Mouse (Mus musculus): ENCODE data around the gene Gatad2a.

Gatad2a gene

DNA sequence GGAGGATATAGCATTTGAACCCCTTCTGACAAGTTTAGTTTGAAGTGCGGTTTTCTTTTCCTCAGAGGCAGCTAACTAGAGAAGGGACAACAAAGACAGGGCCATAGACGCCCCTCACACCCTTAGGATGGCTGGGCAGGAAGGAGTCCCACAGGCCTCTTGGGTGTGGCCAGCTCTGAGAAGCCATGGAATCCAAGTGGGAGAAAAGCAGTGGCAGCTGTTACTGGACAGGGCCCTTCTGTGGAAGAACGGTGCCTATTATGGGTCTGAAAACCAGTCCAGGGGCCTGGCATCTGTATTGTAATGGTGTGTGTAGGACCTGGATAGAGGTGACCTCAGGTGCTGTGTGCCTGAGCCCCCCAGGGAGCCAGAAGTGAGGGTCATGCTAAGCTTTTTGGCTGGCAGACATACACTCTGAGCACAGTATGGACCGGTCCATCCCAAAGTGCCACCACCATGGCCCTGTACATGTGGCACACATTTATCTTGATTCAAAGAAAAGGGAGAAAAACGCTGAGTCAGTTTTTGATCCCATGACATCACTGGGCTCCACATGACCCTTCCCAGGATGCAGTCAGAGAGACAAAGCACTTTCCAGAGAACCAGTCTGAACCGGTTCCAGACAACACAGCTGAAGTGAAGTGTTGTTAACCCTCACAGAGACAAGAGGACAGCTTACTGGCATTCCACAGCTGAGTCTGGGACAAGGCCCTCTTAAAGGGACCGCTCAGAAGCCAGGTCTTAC is 60.0 kb downstream of the Gatad2a start:
- DNase-seq (ENCODE audit: low spot score in 2 of 2): no peak

DNA sequence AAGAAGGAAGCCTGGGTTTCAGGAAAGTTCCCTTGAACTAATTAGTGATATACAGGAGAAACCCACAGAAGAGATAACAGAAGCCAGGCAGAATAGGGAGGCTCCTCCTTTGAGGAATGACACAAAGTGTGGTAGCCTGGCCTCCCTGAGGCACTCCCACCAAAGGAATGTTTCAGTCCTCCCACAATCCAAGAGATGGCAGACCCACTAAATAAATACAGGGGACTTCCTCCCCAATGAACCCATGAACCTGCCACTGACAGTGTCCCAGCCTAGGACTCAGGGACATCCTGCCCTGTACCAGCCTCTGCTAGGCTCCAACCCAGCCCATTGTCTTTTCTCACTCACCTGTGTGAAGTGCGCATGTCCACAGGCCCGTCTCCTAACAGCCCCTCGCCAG is 60.8 kb downstream of the Gatad2a start:
- no peak for DNase-seq (ENCODE audit: low spot score in 2 of 2)

DNA sequence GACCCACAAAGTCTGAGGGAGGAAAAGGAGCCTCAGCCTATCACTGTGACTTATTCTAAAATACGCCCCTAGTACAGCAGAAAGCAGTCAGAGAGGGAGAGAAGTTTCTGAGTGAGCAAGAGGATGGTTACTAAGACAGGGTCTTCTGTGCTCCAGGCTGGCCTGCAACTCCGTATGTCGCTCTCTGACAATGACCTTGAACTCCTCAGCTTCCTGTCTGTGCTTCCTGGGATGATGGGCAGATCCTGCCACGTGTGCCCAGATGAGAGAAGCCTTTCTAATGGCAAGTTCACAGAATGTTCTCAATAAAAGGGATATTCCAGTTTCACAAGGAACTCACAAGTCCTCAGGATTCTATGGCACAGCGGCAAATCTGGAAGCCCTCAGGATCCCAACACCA is 61.6 kb downstream of the Gatad2a start:
- no peak for DNase-seq (ENCODE audit: low spot score in 2 of 2)

DNA sequence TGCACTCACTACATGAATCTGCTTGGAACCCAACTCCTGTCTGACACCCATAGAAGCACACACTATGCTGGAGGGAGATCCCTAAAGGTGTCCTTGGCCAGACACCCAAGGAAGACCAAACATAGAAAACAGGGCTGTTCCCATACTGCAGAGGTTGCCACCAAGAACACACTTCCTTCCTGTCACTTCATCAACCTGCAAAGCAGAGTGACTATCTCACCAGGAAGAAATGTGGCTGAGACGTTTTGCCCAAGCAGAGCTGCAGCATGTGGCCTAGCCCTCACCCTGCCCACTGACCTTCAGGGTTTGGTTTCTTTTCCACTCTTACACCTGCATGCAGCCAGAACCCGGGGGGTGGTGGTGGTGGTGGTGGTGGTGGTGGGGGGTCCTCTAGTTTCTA is 62.4 kb downstream of the Gatad2a start:
- no peak for DNase-seq (ENCODE audit: low spot score in 2 of 2)

DNA sequence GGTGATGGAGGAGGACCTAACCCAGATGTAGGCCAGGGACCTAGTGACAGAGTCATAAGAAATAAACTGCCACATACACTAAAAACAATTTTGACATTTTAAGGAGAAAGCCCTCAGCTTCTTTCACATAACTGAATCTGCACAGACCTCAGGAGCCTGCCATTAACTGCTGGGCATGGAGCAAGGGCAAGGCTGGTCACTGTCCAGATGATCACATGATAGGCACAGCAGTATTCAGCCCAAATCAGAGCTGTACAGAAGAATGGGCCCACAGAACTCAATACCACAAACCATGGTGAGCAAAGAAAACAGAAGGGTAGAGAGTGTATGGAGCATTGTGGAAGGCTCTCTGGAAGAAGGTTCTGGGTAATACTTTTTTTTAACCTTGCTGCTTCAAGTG is 69.3 kb downstream of the Gatad2a start:
- no peak for DNase-seq (ENCODE audit: low spot score in 2 of 2)

DNA sequence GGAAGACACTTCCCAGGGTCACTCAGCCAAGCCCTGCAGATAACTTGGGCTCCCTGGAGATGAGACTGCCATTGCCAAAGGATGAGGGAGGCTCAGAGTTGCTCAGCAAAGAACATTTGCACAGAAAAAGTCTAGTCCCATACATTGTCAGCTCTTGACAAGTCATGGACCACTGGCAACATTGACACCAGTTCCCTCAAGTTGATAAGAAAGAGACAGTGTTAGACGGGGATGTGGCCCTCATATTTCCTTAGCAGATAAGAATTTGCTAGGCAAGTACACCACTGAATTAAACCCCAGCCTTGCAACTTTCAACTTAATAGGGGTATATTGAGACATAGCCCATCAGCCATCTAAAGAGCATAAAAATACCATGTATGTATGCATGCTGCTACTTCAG is 72.2 kb downstream of the Gatad2a start:
- DNase-seq (ENCODE audit: low spot score in 2 of 2): no peak

DNA sequence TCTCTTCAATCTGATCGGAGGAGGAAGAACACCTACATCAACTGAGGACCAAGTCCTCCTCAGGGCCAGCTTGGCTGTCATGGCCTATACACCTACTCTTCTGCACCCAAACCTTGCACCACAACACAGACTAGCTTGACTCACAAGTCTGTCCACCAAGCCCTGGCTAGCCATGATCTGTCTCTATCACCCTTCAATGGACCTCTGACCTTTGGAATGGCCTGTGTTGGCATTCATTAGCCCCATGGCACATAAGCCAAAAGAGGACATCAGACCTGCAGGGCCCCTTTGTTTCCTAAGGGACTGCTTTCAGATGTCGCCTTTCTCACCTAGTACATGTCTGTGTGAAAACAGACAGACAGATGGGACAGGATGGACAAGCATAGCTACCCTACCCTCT is 75.0 kb downstream of the Gatad2a start:
- DNase-seq (ENCODE audit: low spot score in 2 of 2): no peak

DNA sequence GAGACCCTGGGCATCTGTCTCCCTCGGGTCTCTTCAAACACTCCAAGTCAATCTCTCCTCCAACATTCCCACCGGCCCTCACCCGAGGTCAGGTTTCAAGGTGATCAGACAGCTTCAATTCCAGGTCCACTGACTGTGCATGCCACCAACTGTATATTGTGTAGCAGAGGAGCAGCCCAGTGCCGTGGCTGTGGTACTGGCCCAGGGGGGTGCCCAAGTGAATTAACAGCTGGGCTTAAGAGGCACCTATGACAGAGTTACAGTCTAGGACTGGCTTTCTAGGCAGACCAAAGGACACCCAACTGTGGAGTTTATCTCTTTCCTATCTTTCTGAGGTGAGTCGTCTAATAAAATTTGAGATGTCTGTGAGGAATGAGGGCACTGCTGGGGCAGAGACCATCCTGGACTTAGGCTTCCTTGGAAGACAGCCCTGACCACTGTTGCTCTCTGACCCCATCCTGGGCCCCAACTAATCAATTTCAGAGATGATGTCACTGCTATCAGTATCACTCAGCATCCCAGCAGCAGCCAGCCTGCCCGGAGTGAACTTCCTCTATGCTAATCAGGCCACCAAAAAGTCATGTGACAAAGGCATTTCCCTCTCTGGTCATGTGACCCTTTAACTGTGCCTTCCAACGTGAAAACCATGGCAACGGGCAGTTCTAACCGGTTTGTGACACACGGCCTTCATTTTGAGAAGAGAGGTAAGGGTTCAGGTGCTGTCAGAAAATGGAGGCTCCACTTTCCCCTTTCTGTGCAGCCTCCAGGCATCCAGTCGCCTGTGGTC is 76.1 kb downstream of the Gatad2a start:
- no peak for DNase-seq (ENCODE audit: low spot score in 2 of 2)

DNA sequence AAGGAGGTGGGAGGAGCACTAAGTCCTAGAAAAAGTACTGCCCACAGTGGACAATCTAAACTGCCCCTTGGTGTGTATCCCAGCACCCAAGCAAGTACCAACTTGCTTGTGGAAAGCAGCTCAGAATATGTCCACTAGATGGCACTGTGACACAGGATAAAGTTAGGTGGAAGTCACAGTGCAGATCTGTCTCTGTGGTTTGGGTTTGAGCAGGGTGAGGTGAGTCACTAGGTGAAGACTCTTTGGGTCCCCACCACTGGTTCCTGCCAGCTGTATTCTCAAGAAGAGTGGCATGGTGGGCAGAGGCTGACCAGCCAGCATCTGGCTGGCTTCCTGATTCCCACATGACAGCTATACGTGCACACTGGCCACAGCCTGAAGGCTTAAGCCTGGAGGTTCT is 77.2 kb downstream of the Gatad2a start:
- peak; percentile 81 to 89 for DNase-seq (ENCODE audit: low spot score in 2 of 2)

DNA sequence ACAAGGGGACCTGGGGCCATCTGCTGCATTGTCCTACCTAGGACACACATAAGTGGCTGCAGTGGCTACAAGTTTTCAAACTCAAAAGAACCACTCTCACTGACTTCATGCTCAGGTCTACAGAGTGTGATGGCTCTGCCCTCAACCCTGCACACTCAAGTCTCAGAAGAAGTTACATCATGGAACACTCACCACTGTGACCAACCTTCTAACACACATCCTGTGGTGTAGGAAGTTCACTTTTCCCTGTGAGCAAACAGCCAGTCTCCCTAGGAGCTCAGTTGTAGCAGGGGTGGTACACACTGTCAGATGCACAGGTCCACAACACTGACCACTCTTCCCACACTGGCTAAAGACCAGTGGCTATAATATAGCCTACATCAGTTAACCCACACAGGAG is 77.7 kb downstream of the Gatad2a start:
- DNase-seq (ENCODE audit: low spot score in 2 of 2): no peak

DNA sequence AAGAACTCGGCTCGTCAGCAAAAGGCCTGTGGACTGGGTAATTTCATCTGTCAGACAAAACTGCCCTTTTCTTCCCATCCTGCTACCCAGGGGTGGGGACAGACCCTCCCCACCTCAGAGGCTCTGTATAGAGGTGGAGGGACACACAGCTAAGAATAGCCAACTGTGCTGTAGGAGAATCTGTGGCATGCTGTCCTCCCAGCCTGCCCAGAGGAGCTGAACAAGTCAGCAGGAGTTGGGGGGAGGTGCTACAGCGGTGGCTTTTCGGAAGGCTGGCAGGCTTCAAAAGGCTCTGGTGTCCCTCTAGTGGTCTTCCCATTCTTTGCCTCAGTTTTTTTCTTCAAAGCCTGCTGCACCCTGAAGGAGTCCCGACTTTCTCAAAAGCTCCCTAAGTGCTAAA is 80.4 kb downstream of the Gatad2a start:
- DNase-seq (ENCODE audit: low spot score in 2 of 2): peak in 1 of 2 experiments; percentile 48

DNA sequence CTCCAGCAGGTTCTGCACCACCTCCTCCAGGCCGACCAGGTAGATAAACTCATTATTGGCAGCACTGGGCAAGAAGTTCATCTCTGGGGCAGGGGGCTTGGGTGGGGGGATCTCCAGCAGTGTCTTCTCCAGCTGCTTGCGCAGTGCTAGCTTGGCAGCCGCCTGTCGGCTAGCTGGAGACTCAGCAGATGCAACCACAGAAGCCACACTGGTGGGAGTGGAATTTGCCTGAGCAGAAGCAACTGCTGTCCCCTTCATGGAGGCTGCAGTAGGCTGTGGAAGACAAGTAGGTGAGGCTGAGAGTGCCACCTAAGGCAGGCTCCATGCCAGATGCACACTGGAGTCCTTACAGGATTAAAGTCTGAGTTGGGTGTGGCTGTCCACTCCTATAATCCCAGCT is 81.7 kb downstream of the Gatad2a start:
- no peak for DNase-seq (ENCODE audit: low spot score in 2 of 2)

DNA sequence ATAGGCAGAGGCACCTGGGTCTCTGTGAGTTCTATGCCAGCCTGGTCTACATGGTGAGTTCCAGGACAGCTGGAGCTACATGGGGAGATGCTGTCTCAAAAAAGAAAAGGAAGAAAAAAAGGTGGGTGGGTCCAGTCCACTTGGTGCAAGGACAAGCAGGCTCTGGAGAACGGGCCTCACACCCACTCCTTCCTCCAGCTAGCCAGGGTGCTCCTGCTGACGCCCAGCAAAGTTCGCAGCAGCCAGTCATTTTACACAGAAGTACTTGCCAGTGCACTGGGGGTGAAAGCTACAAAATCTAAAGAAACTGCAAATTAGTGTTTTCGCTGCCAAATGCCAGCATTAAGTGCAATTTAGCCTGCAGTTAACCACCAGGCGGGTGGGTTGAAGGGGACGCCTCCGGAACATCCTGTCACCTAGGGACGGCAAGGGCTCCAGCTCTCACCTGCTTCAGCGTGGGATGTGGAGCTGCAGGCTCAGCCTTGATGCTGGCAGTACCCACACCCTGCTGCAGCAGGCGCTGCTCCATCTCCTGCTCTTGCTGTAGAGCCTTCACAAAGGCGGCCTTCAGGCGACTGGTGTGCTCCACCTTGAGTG is 83.6 kb downstream of the Gatad2a start:
- DNase-seq (ENCODE audit: low spot score in 2 of 2): peak; percentile 56 to 61

DNA sequence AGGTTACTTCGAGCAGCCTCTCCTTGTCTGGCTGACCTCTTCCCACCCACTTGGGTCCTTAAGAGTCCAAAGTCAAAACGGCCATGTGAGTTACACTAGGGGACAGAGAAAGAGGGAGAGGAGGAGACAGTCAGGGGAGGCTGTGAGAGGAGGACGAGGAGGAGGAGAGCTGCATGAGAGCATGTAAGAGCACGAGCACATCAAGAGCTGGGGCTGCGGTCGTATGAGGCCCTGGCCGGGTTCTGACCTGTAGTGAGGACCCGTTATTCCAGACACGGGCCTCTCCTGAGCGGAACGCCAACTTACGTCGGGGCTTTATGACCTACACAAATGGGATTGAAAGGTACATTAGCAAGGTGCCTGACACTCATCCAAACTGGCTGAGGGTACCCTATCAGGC is 84.3 kb downstream of the Gatad2a start:
- no peak for DNase-seq (ENCODE audit: low spot score in 2 of 2)

DNA sequence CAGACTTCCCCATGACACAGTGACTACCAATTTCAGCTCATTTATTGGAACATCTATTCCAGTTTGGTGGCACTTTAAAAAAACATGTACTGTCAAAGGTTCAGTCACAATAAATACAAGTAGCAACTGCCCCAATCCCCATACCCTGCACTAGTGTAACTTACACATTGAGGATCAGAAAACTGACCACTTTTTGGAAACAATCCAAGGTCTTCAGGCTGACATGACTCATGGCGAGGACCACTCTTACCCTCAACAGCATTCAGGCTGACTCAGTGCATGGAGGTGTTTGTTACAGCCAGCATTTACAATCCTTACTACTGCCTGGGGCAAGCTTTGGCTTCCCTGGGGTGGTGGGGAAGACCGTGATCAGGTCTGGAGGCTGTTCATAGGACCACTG is 89.1 kb downstream of the Gatad2a start:
- DNase-seq (ENCODE audit: low spot score in 2 of 2): no peak

DNA sequence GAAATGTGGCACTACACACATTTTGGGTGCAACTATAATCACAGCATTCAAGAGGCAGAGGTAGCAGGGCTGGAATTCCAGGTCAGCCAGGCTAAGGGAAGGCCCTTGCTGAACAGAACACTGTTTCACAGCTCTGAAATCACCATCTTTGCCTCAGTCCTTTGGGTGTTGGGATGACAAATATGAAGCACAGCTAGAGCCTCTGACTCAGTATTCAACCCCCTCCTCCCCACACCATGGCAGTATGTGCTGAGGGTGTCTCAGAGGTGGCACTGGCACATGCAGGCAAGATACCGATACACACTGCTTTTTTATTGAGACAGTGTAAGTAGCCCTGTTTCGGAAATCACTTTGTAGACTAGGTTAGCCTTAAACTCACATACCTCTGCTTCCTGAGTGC is 89.9 kb downstream of the Gatad2a start:
- DNase-seq (ENCODE audit: low spot score in 2 of 2): no peak

DNA sequence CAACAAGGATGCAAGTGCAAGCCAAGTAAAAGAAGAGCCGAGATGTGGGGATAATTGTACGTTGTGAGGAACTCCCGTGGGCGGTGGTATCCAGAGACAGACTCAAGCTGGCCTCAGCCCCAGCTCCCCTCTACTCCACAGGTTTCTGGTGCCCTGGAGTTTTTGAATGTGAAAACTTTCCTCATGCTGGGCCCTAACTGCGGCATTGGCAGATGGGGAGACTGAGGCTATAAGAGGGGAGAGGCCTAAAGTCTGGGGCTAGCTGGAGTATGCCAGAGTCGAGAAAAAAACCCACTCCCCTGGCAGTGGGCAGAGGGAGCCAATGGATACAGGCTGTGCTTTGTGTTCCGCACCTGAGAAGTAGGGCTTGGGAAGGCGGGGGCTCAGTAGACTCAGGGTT is 92.1 kb downstream of the Gatad2a start:
- DNase-seq (ENCODE audit: low spot score in 2 of 2): no peak

DNA sequence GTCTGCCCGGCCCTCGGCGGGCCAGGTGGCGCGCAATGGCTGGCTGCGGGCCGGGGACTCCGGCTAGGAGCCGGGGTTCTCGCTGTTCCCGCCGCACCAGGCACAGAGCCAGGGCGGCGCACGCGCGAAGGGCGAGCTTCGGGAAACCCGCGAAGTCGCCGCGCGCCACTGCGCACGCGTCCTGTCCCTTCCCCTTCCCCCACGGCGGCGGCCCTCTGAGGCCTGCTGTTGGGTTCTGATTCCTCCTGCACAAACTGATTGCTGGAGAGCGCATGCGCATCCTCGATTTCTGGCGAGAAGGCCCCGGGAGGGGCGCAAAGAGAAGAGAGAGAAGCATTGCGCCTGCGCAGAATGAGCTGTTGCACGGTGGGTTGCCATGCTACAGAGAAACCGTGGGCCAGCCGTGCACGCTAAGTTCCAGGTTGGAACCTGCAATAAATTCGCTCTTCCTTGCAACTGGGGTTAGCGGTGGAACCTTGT is 93.1 kb downstream of the Gatad2a start:
- peak; percentile 99 for DNase-seq (ENCODE audit: low spot score in 2 of 2)

DNA sequence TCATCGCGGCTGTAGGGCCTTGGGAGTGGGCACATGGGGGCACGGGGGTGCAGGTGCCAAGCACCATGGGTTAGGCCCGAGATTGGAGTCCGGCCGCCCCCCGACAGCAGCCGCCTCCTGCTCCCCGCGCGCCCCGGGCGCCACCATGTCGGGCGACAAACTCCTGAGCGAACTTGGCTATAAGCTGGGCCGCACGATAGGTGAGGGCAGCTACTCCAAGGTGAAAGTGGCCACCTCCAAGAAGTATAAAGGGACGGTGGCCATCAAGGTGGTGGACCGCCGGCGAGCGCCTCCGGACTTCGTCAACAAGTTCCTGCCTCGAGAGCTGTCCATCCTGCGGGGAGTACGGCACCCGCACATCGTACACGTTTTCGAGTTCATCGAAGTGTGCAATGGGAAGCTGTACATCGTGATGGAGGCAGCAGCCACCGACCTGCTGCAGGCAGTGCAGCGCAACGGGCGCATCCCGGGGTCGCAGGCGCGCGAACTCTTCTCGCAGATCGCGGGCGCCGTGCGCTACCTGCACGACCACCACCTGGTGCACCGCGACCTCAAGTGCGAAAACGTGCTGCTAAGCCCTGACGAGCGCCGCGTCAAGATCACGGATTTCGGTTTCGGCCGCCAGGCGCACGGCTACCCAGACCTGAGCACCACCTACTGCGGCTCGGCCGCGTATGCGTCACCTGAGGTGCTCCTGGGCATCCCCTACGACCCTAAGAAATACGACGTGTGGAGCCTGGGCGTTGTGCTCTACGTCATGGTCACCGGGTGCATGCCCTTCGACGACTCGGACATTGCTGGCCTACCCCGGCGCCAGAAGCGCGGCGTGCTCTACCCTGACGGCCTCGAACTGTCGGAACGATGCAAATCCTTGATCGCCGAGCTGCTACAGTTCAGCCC is 93.8 kb downstream of the Gatad2a start, which contains the start of the genes Tssk6, Ndufa13 and Yjefn3:
Gene Tssk6, plus strand, starts transcription at position 22 of the 900 bp plus-strand sequence.
Gene Ndufa13, minus strand, starts transcription at position 396 of the 900 bp plus-strand sequence.
Gene Yjefn3, minus strand, starts transcription at position 550 of the 900 bp plus-strand sequence.
- DNase-seq (ENCODE audit: low spot score in 2 of 2): peak in 1 of 2 experiments; percentile 53

DNA sequence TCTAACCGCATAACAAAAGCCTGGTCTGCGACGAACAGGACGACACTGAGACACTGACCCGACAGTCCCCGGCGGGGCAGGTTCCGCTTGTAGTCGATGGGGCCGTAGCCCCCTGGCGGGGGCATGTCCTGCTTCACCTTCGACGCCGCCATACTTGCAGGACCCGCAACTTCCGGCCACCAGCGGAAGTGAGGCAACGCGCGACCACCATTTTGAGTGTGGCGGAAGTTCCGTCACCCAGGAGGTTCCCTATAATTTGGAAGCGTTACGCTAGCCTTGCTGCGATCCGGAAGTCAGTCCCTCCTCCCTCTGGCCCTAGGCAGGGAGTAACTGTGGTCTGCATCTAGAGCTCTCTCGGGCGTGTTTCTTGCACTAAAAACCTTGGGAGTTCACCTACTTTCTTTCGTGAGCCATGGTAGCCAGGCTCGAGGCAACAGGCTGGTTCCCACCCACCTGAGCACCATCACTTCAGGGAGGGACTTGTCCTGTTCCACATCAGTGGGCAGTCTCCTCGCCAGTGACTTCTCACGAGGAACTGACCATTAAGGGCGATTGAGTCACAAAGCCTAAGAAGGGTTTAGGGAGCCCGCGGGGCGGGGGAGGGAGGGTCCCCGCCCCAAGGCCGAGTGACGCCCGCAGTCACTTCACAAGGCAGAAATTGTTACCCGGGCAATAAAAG is 94.6 kb downstream of the Gatad2a start:
- peak; percentile 98 for DNase-seq (ENCODE audit: low spot score in 2 of 2)

Data from right cerebral cortex, adult 2 months (tissue).